ENCODE assay signal across 15 mouse cellular contexts in genomic region chr1:36446106-36446824, GRCm38 (mm10). TPM values are rescaled to one million over a fixed set of nuclear protein-coding genes. Genes with fewer than 3 reads are reported as not detected.
A peak's percentile ranks its signal among the peaks of the same experiment; 100 is the strongest.
DNase-seq lines count a peak whose midpoint lies in the region; ATAC-seq and TF ChIP-seq lines count a peak whose summit lies in the region.
"Had no signal": no experiment of that assay in that cellular context is flagged by ENCODE, and none has a peak within 500 bp of the region (broad histone marks: within the 10 kb centered on the region; RNA-seq: fewer than 3 reads in every experiment).

No protein-coding gene starts in this region.

- no peak for TF ChIP-seq CTCF in CH12.LX (conservative IDR thresholded peaks at IDR 0.05 in 1 of 2, IDR thresholded peaks at IDR 0.05 in 1 of 2; ENCODE audit: low read depth in 2 of 2, low read length in 2 of 2)

- in situ Hi-C loops in CH12.LX (cut with MboI; ENCODE audit: low pct_ligation_motif_present, low pct_unique_long_range_greater_than_20kb, low sequenced_read_pairs): no loop called here

- no peak overlapping the region; the same call in 1 of the 2 replicates for H3K4me2 ChIP-seq in CH12.LX (ENCODE audit: insufficient read depth, low read depth, poor library complexity, severe bottlenecking)

- H3K9me3 ChIP-seq in CH12.LX (replicated peaks; ENCODE audit: low read length): peaks cover 5% of the 10 kb centered on the region
- H3K9me3 ChIP-seq: embryonic facial prominence, embryonic 12.5 days; heart, embryonic 13.5 days had no signal

- H3K9ac ChIP-seq in CH12.LX (ENCODE audit: insufficient read depth, low read depth): peak overlapping the region; percentile 4; the same call in 1 of the 2 replicates
- H3K9ac ChIP-seq: embryonic facial prominence, embryonic 12.5 days; heart, embryonic 13.5 days had no signal

- peaks cover 5 to 21% of the 10 kb centered on the region in 2 experiments for H3K36me3 ChIP-seq in CH12.LX (replicated peaks in 1 of 2; ENCODE audit: control insufficient read depth in 1 of 2, insufficient read depth in 1 of 2, low read length in 1 of 2)

- no peak overlapping the region for H3K4me3 ChIP-seq in CH12.LX (replicated peaks in 1 of 3; ENCODE audit: low read depth in 2 of 3, low read length in 2 of 3, poor library complexity in 1 of 3)
- H3K4me3 ChIP-seq: heart, embryonic 13.5 days had no signal

- TF ChIP-seq POLR2A in CH12.LX (IDR thresholded peaks at IDR 0.05; ENCODE audit: low read depth, low read length): 0 out of 2 replicates have a peak, but pooled peaks have one; percentile 22

- peak; percentile 17 to 35 for DNase-seq in spleen, postnatal 36 days (ENCODE audit: low spot score in 2 of 2)
- no peak for DNase-seq in spleen, adult 18-20 months
- DNase-seq in CH12.LX (ENCODE audit: extremely low read depth): peak; percentile 29
- no peak for DNase-seq in frontal cortex, postnatal 14 days (ENCODE audit: low spot score in 2 of 2)
- DNase-seq: adrenal gland, postnatal 36 days; heart, postnatal 4 days; lung, adult 18-20 months; right cerebral cortex, adult 18-20 months had no signal

- TF ChIP-seq EP300 in CH12.LX (IDR thresholded peaks at IDR 0.05; ENCODE audit: low read length): no peak

- no peak overlapping the region for H3K27ac ChIP-seq in CH12.LX (ENCODE audit: insufficient read depth, low read depth)
- H3K27ac ChIP-seq: heart, embryonic 13.5 days had no signal

- no peaks in the 10 kb centered on the region; the same call in 1 of the 2 replicates for H3K79me2 ChIP-seq in CH12.LX (replicated peaks; ENCODE audit: control insufficient read depth, extremely low read depth, insufficient read depth, poor library complexity, severe bottlenecking)

- peaks cover 6 to 21% of the 10 kb centered on the region in 2 experiments for H3K4me1 ChIP-seq in CH12.LX (ENCODE audit: control insufficient read depth in 1 of 2, insufficient read depth in 2 of 2)

- no peaks in the 10 kb centered on the region for H3K27me3 ChIP-seq in CH12.LX (replicated peaks)
- H3K27me3 ChIP-seq: embryonic facial prominence, embryonic 12.5 days; heart, embryonic 13.5 days had no signal

- ATAC-seq in granulocyte monocyte progenitor cell, adult 5-6 weeks (replicated peaks; ENCODE audit: poor library complexity, severe bottlenecking): peak; percentile 71
- peak; percentile 56 for ATAC-seq in monocyte, adult 5-6 weeks (replicated peaks; ENCODE audit: insufficient number of reproducible peaks, low FRiP score, low TSS enrichment, poor library complexity, severe bottlenecking)
- no peak for ATAC-seq in cerebellum, adult (ENCODE audit: insufficient number of reproducible peaks, low FRiP score, low TSS enrichment)
- ATAC-seq: activated CD4-positive, CD25-positive, alpha-beta regulatory T cell, adult 4 months; inflammation-experienced regulatory T-cells, adult 6 months had no signal

- dilution Hi-C loops in CH12.LX (cut with MboI; ENCODE audit: extremely low pct_ligation_motif_present, extremely low pct_unique_long_range_greater_than_20kb, low sequenced_read_pairs): no loop called here

- TF ChIP-seq RAD21 in CH12.LX (IDR thresholded peaks at IDR 0.05; ENCODE audit: low read depth, low read length): no peak

TF ChIP-seq in CH12.LX, 34 proteins besides CTCF, POLR2A, EP300 and RAD21:
- TF ChIP-seq CHD1 (IDR thresholded peaks at IDR 0.05; ENCODE audit: low read depth, low read length) (0 out of 2 replicates have a peak, but pooled peaks have one; percentile 32), TCF12 (IDR thresholded peaks at IDR 0.05; ENCODE audit: low read depth, low read length) (no peak)
TF ChIP-seq in CH12.LX: peak in this region for 1.

RNA-seq across cellular contexts. Expression of gene Lman2l, which starts 1.2 kb away (rescaled TPM):
- total RNA-seq in CH12.LX (2012; rRNA removed) (6.0 and 8.5 TPM in 2 replicates), CH12.LX (2014; rRNA removed) (7.9 and 8.8 TPM in 2 replicates)
- 19.1 and 20.3 TPM in 2 replicates for polyA plus RNA-seq in CH12.LX (2012; ENCODE audit: insufficient read length, low read depth)
- 21.0 and 25.0 TPM in 2 replicates for total RNA-seq in granulocyte monocyte progenitor cell, adult 5-6 weeks (2014; fragmentation: Nextera tagmentation)
- 5.9 and 6.3 TPM in 2 replicates for total RNA-seq in granulocyte monocyte progenitor cell, adult 5-6 weeks (2017)
- total RNA-seq in monocyte, adult 5-6 weeks (2017): 8.0 to 12.1 TPM (median 10.8 TPM) in 3 replicates

RNA-seq across cellular contexts. Expression of gene Cnnm4, which starts 25.2 kb away (rescaled TPM):
- total RNA-seq in CH12.LX (2012; rRNA removed) (4.6 and 5.0 TPM in 2 replicates), CH12.LX (2014; rRNA removed) (3.0 and 3.2 TPM in 2 replicates)
- polyA plus RNA-seq in CH12.LX (2012; ENCODE audit: insufficient read length, low read depth): 3.0 and 3.5 TPM in 2 replicates
- total RNA-seq in granulocyte monocyte progenitor cell, adult 5-6 weeks (2014; fragmentation: Nextera tagmentation): 7.6 and 14.1 TPM in 2 replicates
- 4.4 and 6.1 TPM in 2 replicates for total RNA-seq in granulocyte monocyte progenitor cell, adult 5-6 weeks (2017)
- total RNA-seq in monocyte, adult 5-6 weeks (2017): 16.4 to 17.0 TPM (median 17.0 TPM) in 3 replicates

Comparison
In these comparisons a context has a peak if more than half of its experiments do, and no peak if none do; other contexts are left out.
1. DNase-seq: peak in spleen, postnatal 36 days (2 of 2) and CH12.LX (single experiment); none in spleen, adult 18-20 months (0 of 2) and frontal cortex, postnatal 14 days (0 of 2).